Mouse (Mus musculus) left cerebral cortex, postnatal 10 days (tissue): ENCODE measurements around the gene Aox2. TPM values are rescaled to one million over a fixed set of nuclear protein-coding genes. Genes with fewer than 3 reads are reported as not detected.

Source experiments
- DNase-seq, 2 experiments: peaks; one replicate each; pipeline ENCODE4 v3.0.0; 2021 to 2022; ENCODE audit warnings: low spot score in 2 of 2, mixed read lengths in 1 of 2; ENCODE audit errors: extremely low spot score in 1 of 2
- intact Hi-C: fragments of 180-260 bp; cut with DNase I; formaldehyde crosslinking; loops from one replicate; pipeline ENCODE4 v1.15.1; 2025
- total RNA-seq, 2 experiments: library from RNA; stranded (reverse); gene quantifications; 2 replicates each; pipeline ENCODE4 v1.2.3; 2021

The Aox2 gene
- total RNA-seq, 2 experiments from 2014 or later: 0.06 to 0.08 TPM

DNA sequence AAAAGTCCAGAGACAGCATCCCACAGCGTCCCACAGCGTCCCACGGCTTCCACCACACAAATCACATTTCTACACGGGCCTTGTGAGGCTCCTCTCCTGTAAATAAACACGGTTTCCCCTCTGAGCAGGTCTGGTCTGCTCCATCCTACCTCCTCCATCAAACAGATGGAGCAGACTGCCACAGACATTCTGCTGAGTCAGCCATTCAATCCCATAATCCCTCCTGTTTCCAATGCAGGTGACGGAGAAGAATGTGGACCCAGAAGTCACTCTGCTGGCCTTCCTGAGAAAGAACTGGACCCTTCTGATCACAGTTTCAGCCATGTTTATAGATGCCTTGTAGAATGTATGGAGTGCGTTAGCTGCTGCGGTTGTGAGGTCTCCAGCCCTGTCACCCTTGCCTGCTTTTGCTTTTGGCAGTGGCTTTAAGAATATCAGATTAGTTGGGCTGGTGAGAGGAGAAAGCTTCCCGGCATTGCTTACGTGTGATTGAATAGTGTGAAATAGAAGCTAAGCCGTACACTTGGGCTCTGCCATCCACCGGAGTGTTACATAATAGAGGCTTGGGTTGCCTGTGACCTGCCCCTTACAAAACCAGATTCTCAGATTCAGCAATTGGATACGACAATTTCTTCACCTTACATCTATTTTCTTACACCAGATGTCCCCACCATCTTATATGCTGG lies 3.0 kb downstream of the Aox2 start:
- no peak for DNase-seq
- intact Hi-C loops: no loop called here

- intact Hi-C loops: no loop called here
- DNase-seq: no peak
These were observed 3.5 kb downstream of the Aox2 start for GRCm38 (mm10) chr1:58281625-58281988.

DNA sequence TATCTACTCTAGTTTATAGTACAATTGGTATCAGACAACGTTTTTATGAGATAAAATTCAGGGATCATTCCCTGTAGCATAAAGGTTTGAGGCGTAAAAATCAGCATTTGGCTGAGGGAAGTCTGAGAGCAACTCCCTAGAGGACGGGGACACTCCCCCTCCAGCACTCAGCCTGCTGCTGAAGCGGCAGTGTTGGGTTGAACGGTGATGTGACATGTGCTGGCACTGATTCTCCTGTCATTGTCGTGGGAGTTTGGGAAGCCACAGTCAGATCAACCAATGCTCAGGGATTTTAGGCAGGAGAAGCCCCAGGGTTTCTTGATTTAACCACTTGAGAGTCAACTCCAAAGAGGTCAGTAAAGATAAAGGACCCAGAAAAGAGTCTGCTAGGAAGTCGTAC lies 6.4 kb downstream of the Aox2 start:
- intact Hi-C loops: no loop called here
- no peak for DNase-seq

- DNase-seq: no peak
- intact Hi-C loops: loop anchor here (5.0 kb wide), 1 partner anchor 866 kb away; no protein-coding TSS in a partner anchor
These were observed 10.0 kb downstream of the Aox2 start for GRCm38 (mm10) chr1:58288091-58288490.

DNA sequence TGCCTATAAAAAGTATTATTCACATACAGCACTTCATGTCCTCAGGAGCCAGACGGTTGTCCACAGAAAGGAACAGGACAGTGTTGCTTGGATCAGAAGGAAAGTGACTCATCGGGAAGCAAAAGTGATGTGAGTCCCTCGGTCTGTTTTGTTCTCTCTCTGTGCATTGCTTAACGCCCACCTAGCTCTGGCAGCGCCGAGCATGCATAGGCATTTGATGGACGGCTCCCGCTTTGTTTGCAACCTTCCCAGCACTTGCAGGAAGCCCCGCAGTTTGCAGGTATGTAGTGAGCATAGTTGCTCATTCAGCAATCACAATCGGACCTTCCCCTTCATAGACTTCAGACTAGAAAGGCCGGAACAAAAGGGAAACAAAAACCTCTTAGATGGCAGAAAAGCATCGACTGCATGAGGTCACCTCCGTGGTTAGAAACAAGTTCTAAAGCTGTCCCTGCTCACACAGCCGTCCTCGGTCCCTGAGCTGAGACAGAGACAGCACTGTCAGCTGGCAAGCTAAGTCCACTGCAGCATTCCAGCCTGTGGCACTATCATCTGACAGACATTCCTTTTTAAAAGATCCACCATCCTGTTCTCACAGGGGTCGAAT lies 11.8 kb downstream of the Aox2 start:
- no peak for DNase-seq

GRCm38 (mm10) chr1:58291394-58292300 lies 13.5 kb downstream of the Aox2 start:
- DNase-seq: peak; percentile 36 to 47
- intact Hi-C loops: no loop called here

More for the DNA sequence above, 11.8 kb downstream of the Aox2 start:
- intact Hi-C loops: loop anchor here (5.0 kb wide), 1 partner anchor 868 kb away; no protein-coding TSS in a partner anchor

- DNase-seq: no peak
- intact Hi-C loops: no loop called here
These were observed 16.6 kb downstream of the Aox2 start for GRCm38 (mm10) chr1:58294730-58295129.

- peak; percentile 38 to 77 for DNase-seq
- intact Hi-C loops: no loop called here
These were observed 18.2 kb downstream of the Aox2 start for GRCm38 (mm10) chr1:58296278-58296677.

GRCm38 (mm10) chr1:58296821-58297220 lies 18.7 kb downstream of the Aox2 start:
- no peak for DNase-seq
- intact Hi-C loops: no loop called here

DNA sequence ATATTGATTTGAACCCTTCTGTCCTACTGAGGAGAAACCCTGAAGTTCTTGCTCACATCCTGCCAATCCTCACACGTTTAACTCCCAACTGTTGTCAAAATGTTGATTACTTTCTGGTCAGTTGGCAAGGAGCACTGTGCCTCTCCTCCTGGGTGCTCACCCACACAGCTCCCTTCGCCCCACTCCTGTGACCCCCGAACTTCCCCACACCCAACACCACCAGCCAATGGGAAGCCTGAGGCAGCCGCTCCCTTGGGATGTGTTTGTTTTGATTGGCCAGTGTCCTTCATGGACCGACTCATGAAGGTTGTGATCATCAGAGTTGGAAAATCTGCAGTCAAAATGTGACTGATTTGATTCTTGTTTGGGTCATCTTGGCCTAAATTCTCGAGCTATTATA lies 20.2 kb downstream of the Aox2 start:
- DNase-seq: no peak
- intact Hi-C loops: no loop called here

- intact Hi-C loops: no loop called here
- no peak for DNase-seq
These were observed 22.9 kb downstream of the Aox2 start for GRCm38 (mm10) chr1:58301073-58301472.

DNA sequence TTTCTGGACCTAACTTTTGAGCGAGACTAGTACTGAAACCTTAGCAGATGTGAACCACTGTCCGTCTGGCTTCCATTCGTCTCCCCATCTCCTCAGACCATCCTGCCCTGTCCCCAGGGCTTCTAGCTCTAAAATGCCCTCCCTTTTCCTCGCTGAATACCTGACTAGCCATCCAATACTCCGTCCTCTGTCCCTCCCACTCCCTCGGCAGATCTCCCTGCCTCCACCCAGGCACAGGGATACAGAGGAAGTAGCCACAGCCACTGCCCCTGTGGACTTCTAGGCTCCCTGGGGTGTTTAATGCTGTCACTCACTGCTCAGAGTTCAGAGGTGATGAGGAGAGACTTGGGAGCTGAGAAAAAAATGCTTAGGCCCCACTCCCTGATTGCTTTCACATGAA lies 23.9 kb downstream of the Aox2 start:
- intact Hi-C loops: no loop called here
- DNase-seq: no peak

- intact Hi-C loops: no loop called here
- DNase-seq: no peak
These were observed 24.9 kb downstream of the Aox2 start for GRCm38 (mm10) chr1:58303009-58303408.

DNA sequence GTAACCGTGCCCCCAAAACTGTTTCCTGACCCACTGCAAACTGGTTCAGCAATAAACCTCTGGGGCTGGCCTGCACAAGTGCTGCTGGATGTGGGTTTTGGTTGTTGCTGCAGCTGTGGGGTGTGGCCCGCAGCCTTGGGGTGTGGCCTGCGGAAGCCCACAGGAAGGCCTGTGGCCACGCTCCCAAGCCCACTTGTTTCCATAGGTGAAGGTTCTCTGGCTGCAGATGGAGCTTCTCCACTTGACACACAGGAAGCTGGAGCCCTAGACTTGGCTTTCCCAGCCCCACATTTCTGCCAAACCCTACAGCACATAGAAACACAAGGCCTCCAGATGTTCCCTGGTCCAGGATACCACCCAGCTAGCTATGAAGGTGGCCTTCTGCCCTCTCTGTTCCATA lies 25.6 kb downstream of the Aox2 start:
- peak in 1 of 2 experiments; percentile 41 for DNase-seq
- intact Hi-C loops: no loop called here

- no peak for DNase-seq
- intact Hi-C loops: no loop called here
These were observed 26.2 kb downstream of the Aox2 start for GRCm38 (mm10) chr1:58304296-58304695.

- no peak for DNase-seq
- intact Hi-C loops: no loop called here
These were observed 29.1 kb downstream of the Aox2 start for GRCm38 (mm10) chr1:58307181-58307580.

DNA sequence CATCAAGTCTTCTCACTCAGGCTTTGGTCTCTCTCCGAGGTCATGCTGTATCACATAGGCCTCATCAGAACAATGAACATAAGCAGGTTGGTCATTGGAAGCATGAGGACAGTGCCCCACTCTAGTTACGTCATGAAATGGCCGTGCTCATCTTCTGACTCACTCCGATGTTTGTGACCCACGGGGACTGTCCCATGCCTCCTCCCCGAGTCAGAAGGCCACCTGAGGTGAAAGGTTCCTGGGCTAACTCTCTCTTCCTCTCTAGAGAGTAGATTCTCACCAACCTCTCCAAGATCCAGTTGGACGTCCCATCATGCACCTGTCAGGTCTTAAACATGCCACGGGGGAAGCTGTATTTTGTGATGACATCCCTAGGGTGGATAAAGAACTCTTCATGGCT lies 30.5 kb downstream of the Aox2 start:
- intact Hi-C loops: no loop called here
- DNase-seq: no peak

DNA sequence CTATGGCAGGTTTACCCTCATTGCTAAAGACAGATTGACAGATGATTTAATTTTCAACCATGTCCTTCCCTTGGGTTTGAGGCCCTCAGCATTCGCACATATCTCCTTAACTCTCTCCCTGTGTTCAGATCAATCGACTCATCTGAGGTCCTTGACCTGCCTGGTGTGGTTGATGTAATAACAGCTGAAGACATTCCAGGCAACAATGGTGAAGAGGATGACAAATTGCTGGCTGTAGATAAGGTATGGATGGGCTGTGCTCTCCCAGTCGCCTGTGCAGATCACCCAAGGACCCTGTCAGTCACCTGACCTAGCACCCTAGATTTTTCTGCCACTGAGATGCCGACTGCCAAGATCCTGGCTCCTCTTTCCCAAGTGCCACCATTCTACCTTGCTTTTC lies 31.7 kb downstream of the Aox2 start:
- DNase-seq: no peak

DNA sequence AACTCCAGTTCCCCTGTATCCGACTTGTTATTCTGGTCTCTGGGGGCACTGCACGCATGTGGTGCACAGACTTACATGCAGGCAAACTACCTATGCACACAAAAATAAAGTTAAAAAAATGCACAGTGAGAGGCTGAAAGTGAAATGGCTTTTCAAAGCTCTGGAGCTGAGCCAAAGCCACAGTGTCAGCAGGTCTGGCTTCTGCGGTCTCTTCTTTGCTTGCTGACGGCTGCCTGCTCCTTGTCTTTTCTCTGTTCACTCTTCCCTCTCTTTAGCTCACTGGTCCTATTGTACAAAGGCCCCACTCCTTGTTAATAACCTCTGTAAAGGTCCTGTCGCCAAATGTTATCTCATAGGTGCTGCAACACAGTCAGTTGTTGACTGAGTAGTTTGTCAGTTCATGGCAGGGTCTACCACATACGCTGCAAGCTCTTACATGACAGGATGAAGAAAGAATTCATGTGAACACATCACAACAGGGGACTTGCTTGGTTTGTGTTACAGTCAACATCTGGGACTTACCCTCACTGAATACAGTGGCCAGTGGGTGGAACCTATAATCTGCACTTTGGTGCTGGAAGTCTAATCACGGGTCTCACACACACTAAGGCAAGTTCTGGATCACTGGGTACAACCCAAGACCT lies 33.2 kb downstream of the Aox2 start:
- intact Hi-C loops: no loop called here
- DNase-seq: no peak

More for the DNA sequence above, 31.7 kb downstream of the Aox2 start:
- intact Hi-C loops: no loop called here
